Mouse (Mus musculus) thymus, adult 2 months (tissue): ENCODE measurements around the gene Pin1rt1.

Experiments
- CTCF ChIP-seq: fragments of 200-500 bp; IDR thresholded peaks from 2 replicates; pipeline ENCODE4 v1.5.1; 2012; ENCODE audit warnings: mild to moderate bottlenecking, control low read depth, low read length, moderate library complexity, borderline replicate concordance; ENCODE audit not compliant: control insufficient read depth, poor library complexity, insufficient read depth; ENCODE audit errors: extremely low read depth
- POLR2A ChIP-seq: fragments of 200-500 bp; IDR thresholded peaks from 2 replicates; pipeline ENCODE4 v1.6.1; 2012; ENCODE audit warnings: mild to moderate bottlenecking, low read length, control low read depth, moderate library complexity; ENCODE audit not compliant: control insufficient read depth, poor library complexity, insufficient read depth; ENCODE audit errors: extremely low read depth

GRCm38 (mm10) chr2:104739691-104740090, 23.5 kb upstream of the Pin1rt1 start:
- TF ChIP-seq CTCF (no peak), POLR2A (no peak)
